Mouse (Mus musculus) CH12.LX (cell line): ENCODE measurements around the gene Zhx3. TPM values are rescaled to one million over a fixed set of nuclear protein-coding genes. Genes with fewer than 3 reads are reported as not detected.

Experiments used
- DNase-seq: peaks from one replicate; pipeline ENCODE4 v3.0.0-alpha.2; 2013; ENCODE audit errors: extremely low read depth
- H3K27ac ChIP-seq: 2 replicates; pipeline ENCODE4 v1.5.1; 2012; ENCODE audit warnings: low read depth, mild to moderate bottlenecking, control low read depth, moderate library complexity; ENCODE audit not compliant: insufficient read depth
- H3K27me3 ChIP-seq: replicated peaks from 2 replicates; pipeline ENCODE3; 2012; ENCODE audit warnings: inconsistent platforms
- H3K36me3 ChIP-seq, 2 experiments: replicated peaks in 1 of 2; 2 replicates each; pipeline versions ENCODE3 to v1.6.1; 2012; ENCODE audit warnings: inconsistent platforms in 1 of 2, low read length in 1 of 2, mild to moderate bottlenecking in 1 of 2, mixed read lengths in 1 of 2, moderate library complexity in 1 of 2; ENCODE audit not compliant: control insufficient read depth in 1 of 2, insufficient read depth in 1 of 2
- H3K4me1 ChIP-seq, 2 experiments: 2 replicates each; pipeline ENCODE4 v1.6.1; 2012; ENCODE audit warnings: inconsistent platforms in 1 of 2, moderate library complexity in 1 of 2; ENCODE audit not compliant: insufficient read depth in 2 of 2, control insufficient read depth in 1 of 2
- H3K4me2 ChIP-seq: 2 replicates; pipeline ENCODE4 v1.6.1; 2012; ENCODE audit warnings: low read depth, mild to moderate bottlenecking, control low read depth; ENCODE audit not compliant: poor library complexity, insufficient read depth, severe bottlenecking
- H3K4me3 ChIP-seq, 3 experiments: fragments of 150-350 bp in 1 of 3; sonication (generic) in 1 of 3; replicated peaks in 1 of 3; 2 replicates each; pipeline versions ENCODE3 to v1.5.1; 2011 to 2012; ENCODE audit warnings: low read depth in 2 of 3, low read length in 2 of 3, mild to moderate bottlenecking in 2 of 3, moderate library complexity in 2 of 3, control low read depth in 1 of 3, improper control_type of control experiment in 1 of 3, inconsistent platforms in 1 of 3, mixed read lengths in 1 of 3; ENCODE audit not compliant: poor library complexity in 1 of 3
- H3K79me2 ChIP-seq: replicated peaks from 2 replicates; pipeline ENCODE4 v1.6.1; 2012; ENCODE audit warnings: mild to moderate bottlenecking, moderate library complexity; ENCODE audit not compliant: control insufficient read depth, poor library complexity, insufficient read depth, severe bottlenecking; ENCODE audit errors: extremely low read depth
- H3K9ac ChIP-seq: 2 replicates; pipeline ENCODE4 v1.6.1; 2012; ENCODE audit warnings: low read depth, mild to moderate bottlenecking, control low read depth, moderate library complexity; ENCODE audit not compliant: insufficient read depth
- H3K9me3 ChIP-seq: replicated peaks from 2 replicates; pipeline ENCODE3; 2012; ENCODE audit warnings: low read length, inconsistent platforms, mixed read lengths
- BHLHE40 ChIP-seq: IDR thresholded peaks from 2 replicates; pipeline ENCODE4 v1.6.1; 2011; ENCODE audit warnings: mild to moderate bottlenecking, low read depth, low read length, improper control_type of control experiment
- CTCF ChIP-seq, 2 experiments: IDR thresholded peaks in 1 of 2; conservative IDR thresholded peaks in 1 of 2; 2 replicates each; pipeline ENCODE4 v1.5.1; 2011 to 2012; ENCODE audit warnings: low read depth in 2 of 2, low read length in 2 of 2, improper control_type of control experiment in 1 of 2, inconsistent platforms in 1 of 2, mild to moderate bottlenecking in 1 of 2, moderate library complexity in 1 of 2
- GABPA ChIP-seq: IDR thresholded peaks from 2 replicates; pipeline ENCODE4 v1.6.1; 2012; ENCODE audit warnings: low read depth, low read length, improper control_type of control experiment, inconsistent platforms; ENCODE audit not compliant: insufficient replicate concordance
- HCFC1 ChIP-seq: IDR thresholded peaks from 2 replicates; pipeline ENCODE4 v1.6.1; 2012; ENCODE audit warnings: low read depth, mild to moderate bottlenecking, inconsistent platforms, low read length, improper control_type of control experiment
- JUND ChIP-seq: conservative IDR thresholded peaks from 2 replicates; pipeline ENCODE4 v1.6.1; 2011; ENCODE audit warnings: low read depth, low read length, improper control_type of control experiment
- KAT2A ChIP-seq: IDR thresholded peaks from 2 replicates; pipeline ENCODE4 v1.6.1; 2012; ENCODE audit warnings: low read length, improper control_type of control experiment, inconsistent platforms; ENCODE audit not compliant: insufficient replicate concordance
- MAX ChIP-seq: IDR thresholded peaks from 2 replicates; pipeline ENCODE4 v1.6.1; 2011; ENCODE audit warnings: low read length, improper control_type of control experiment
- MAZ ChIP-seq: IDR thresholded peaks from 2 replicates; pipeline ENCODE4 v1.6.1; 2012; ENCODE audit warnings: low read depth, mild to moderate bottlenecking, inconsistent platforms, low read length, improper control_type of control experiment, moderate library complexity
- MXI1 ChIP-seq: IDR thresholded peaks from 2 replicates; pipeline ENCODE4 v1.6.1; 2011; ENCODE audit warnings: mild to moderate bottlenecking, low read depth, low read length, improper control_type of control experiment
- MYC ChIP-seq: IDR thresholded peaks from 2 replicates; pipeline ENCODE4 v1.6.1; 2011; ENCODE audit warnings: low read depth, mild to moderate bottlenecking, improper control_type of control experiment, low read length
- NELFE ChIP-seq: IDR thresholded peaks from 2 replicates; pipeline ENCODE4 v1.6.1; 2011; ENCODE audit warnings: low read depth, low read length, improper control_type of control experiment
- PAX5 ChIP-seq: IDR thresholded peaks from 2 replicates; pipeline ENCODE4 v1.6.1; 2012; ENCODE audit warnings: low read length, inconsistent platforms, mixed read lengths
- POLR2A ChIP-seq: IDR thresholded peaks from 2 replicates; pipeline ENCODE4 v1.6.1; 2011; ENCODE audit warnings: low read depth, mild to moderate bottlenecking, improper control_type of control experiment, low read length
- RAD21 ChIP-seq: IDR thresholded peaks from 2 replicates; pipeline ENCODE4 v1.6.1; 2011; ENCODE audit warnings: low read depth, mild to moderate bottlenecking, low read length, improper control_type of control experiment, moderate library complexity
- SIN3A ChIP-seq: IDR thresholded peaks from 2 replicates; pipeline ENCODE4 v1.6.1; 2012; ENCODE audit warnings: low read length, improper control_type of control experiment, inconsistent platforms
- USF1 ChIP-seq: IDR thresholded peaks from 2 replicates; pipeline ENCODE4 v1.6.1; 2014; ENCODE audit warnings: low read depth, mild to moderate bottlenecking, inconsistent platforms, low read length, improper control_type of control experiment
- ZKSCAN1 ChIP-seq: IDR thresholded peaks from 2 replicates; pipeline ENCODE4 v1.6.1; 2012; ENCODE audit warnings: low read depth, inconsistent platforms, low read length, improper control_type of control experiment, borderline replicate concordance
- dilution Hi-C: fragments of 300-500 bp; cut with MboI; formaldehyde crosslinking; loops from 2 replicates; pipeline ENCODE4 v1.14.3; 2020; ENCODE audit warnings: low sequenced_read_pairs; ENCODE audit not compliant: extremely low pct_unique_long_range_greater_than_20kb, extremely low pct_ligation_motif_present
- in situ Hi-C: fragments of 300-500 bp; cut with MboI; formaldehyde crosslinking; loops from 3 replicates; pipeline ENCODE4 v1.14.3; 2019; ENCODE audit warnings: low sequenced_read_pairs, low pct_ligation_motif_present, low pct_unique_long_range_greater_than_20kb, mixed read lengths
- polyA plus RNA-seq: library from polyadenylated mRNA; unstranded; fragments of >175 nt; gene quantifications from 2 replicates; pipeline ENCODE4 v1.2.1, GENCODE M21; 2012; ENCODE audit warnings: low read depth; ENCODE audit not compliant: insufficient read length
- total RNA-seq, 2 experiments: library from RNA; depleted of rRNA; stranded (reverse); fragments of 300-350 nt in 1 of 2; fragments of >200 nt in 1 of 2; gene quantifications; 2 replicates each; pipeline ENCODE4 v1.2.3; 2012 to 2014

The Zhx3 gene
- total and polyA plus RNA-seq, 3 experiments, result 1.3 to 4.2 (median 2.6) TPM

DNA sequence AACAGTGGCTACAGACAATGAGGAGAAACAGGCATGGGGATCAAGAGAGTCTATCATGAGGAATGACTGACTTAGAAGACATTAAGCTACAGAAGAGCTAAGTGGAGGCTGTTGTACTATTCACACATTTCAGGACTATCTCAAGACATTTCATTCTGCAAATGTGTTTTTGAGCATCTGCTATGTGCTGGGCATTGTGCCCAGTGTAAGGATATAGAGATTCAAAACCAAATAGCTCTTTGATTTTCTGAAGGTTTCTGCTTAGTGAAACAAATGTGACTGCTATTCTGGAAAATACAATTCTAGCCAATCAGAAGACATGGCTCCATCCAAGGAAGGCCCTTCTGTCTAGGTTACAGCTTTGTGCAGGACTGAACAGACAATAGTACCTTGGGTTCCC, 18.1 kb downstream of the Zhx3 start:
- dilution Hi-C loops, result no loop called here

DNA sequence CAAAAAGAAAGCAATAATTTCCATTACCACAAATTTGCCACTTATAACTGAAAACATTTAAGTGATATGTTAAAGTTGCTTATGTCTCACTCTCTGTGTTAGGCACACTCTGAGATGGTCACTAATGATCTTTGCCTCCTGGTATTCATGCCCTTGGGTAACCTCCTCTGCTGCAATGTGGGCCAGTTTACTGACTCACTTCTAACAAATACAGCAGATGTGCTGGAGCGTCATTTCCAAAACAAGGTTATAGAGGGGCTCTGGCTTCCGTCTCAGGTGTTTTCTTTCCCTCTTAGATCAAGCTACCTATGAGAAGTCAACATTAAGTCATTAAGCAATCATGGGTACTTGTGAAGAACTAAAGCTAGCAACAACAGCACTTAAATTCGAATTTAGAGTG, 22.4 kb downstream of the Zhx3 start:
- H3K9ac ChIP-seq, result no peak overlapping the region
- dilution Hi-C loops (no loop called here), in situ Hi-C loops (no loop called here)
- no peaks in the 10 kb centered on the region for H3K79me2 ChIP-seq
- H3K9me3 ChIP-seq, result no peaks in the 10 kb centered on the region
- H3K4me1 ChIP-seq, result no peaks in the 10 kb centered on the region
- H3K4me3 ChIP-seq, result no peak overlapping the region
- DNase-seq, result no peak
- H3K36me3 ChIP-seq, result no peaks in the 10 kb centered on the region
- H3K27ac ChIP-seq, result no peak overlapping the region
- no peak for TF ChIP-seq PAX5
- no peak for TF ChIP-seq JUND
- TF ChIP-seq MAX, result no peak
- no peak for TF ChIP-seq ZKSCAN1
- no peak for TF ChIP-seq POLR2A
- TF ChIP-seq MXI1, result no peak
- no peak for TF ChIP-seq KAT2A
- no peak for TF ChIP-seq RAD21
- no peaks in the 10 kb centered on the region for H3K27me3 ChIP-seq
- H3K4me2 ChIP-seq, result no peak overlapping the region

More for the DNA sequence above, 18.1 kb downstream of the Zhx3 start:
- Histone ChIP-seq H3K36me3 (no peaks in the 10 kb centered on the region), H3K4me1 (no peaks in the 10 kb centered on the region), H3K4me2 (no peak overlapping the region), H3K9ac (no peak overlapping the region), H3K79me2 (no peaks in the 10 kb centered on the region), H3K9me3 (no peaks in the 10 kb centered on the region), H3K27ac (no peak overlapping the region), H3K4me3 (no peak overlapping the region), H3K27me3 (no peaks in the 10 kb centered on the region)
- in situ Hi-C loops, result no loop called here
- DNase-seq, result no peak
- TF ChIP-seq MYC, result no peak
- TF ChIP-seq BHLHE40, result no peak
- no peak for TF ChIP-seq KAT2A
- no peak for TF ChIP-seq MAZ
- TF ChIP-seq SIN3A, result no peak
- TF ChIP-seq GABPA, result no peak
- no peak for TF ChIP-seq JUND
- no peak for TF ChIP-seq NELFE
- no peak for TF ChIP-seq USF1
- TF ChIP-seq HCFC1, result no peak
- TF ChIP-seq CTCF (conservative IDR thresholded peaks at IDR 0.05 in 1 of 2, IDR thresholded peaks at IDR 0.05 in 1 of 2; ENCODE audit: low read depth in 2 of 2, low read length in 2 of 2), result no peak
